Mouse (Mus musculus) layer of hippocampus, adult 2 months (tissue): ENCODE measurements around the gene Plcb3. TPM values are rescaled to one million over a fixed set of nuclear protein-coding genes. Genes with fewer than 3 reads are reported as not detected.

Source experiments
- DNase-seq, 2 experiments: peaks; one replicate each; pipeline ENCODE4 v3.0.0; 2022; ENCODE audit warnings: low spot score in 2 of 2
- H3K27ac ChIP-seq: fragments of 200-600 bp; 2 replicates; pipeline ENCODE4 v1.8.1; 2022
- H3K4me3 ChIP-seq: fragments of 200-600 bp; 2 replicates; pipeline ENCODE4 v1.8.1; 2022; ENCODE audit warnings: mild to moderate bottlenecking
- CTCF ChIP-seq: fragments of 200-600 bp; conservative IDR thresholded peaks from 2 replicates; pipeline ENCODE4 v1.8.1; 2022; ENCODE audit warnings: antibody characterized with exemption, mild to moderate bottlenecking, moderate library complexity
- microRNA-seq, 2 experiments: library from miRNA; unstranded; fragments of <30 nt; microRNA quantifications; one replicate each; pipeline ENCODE4 v1.2.0; 2021
- total RNA-seq, 2 experiments: library from RNA; stranded (reverse); gene quantifications; 2 replicates each; pipeline ENCODE4 v1.2.3; 2021

Gene Plcb3
- total RNA-seq, 2 experiments from 2014 or later: 14.8 to 17.4 TPM

- H3K27ac ChIP-seq: peak overlapping the region; percentile 41; the same call in 1 of the 2 replicates
- DNase-seq: no peak
- no peak for TF ChIP-seq CTCF
- peak overlapping the region; percentile 71; the same call in 1 of the 2 replicates for H3K4me3 ChIP-seq
Measured at GRCm38 (mm10) chr19:6907094-6907493, 69.2 kb downstream of the Plcb3 start.

GRCm38 (mm10) chr19:6906199-6906598 is 70.1 kb downstream of the Plcb3 start:
- TF ChIP-seq CTCF: peak; percentile 28; the same call in 1 of the 2 replicates
- H3K4me3 ChIP-seq: no peak overlapping the region
- no peak for DNase-seq
- H3K27ac ChIP-seq: peak overlapping the region; percentile 41; the same call in 1 of the 2 replicates

- H3K4me3 ChIP-seq: no peak overlapping the region
- TF ChIP-seq CTCF: no peak
- DNase-seq: no peak
- no peak overlapping the region for H3K27ac ChIP-seq
Measured at GRCm38 (mm10) chr19:6905498-6906159, 70.6 kb downstream of the Plcb3 start.

- Histone ChIP-seq H3K4me3 (no peak overlapping the region), H3K27ac (no peak overlapping the region)
- no peak for DNase-seq
- no peak for TF ChIP-seq CTCF
Measured at GRCm38 (mm10) chr19:6904846-6905245, 71.4 kb downstream of the Plcb3 start.

- no peak for TF ChIP-seq CTCF
- no peak for DNase-seq
- Histone ChIP-seq H3K27ac (no peak overlapping the region), H3K4me3 (no peak overlapping the region)
Measured at GRCm38 (mm10) chr19:6903031-6903430, 73.2 kb downstream of the Plcb3 start.

Small RNA genes within 50 kb of the gene (microRNA-seq; reads per million reads assigned to microRNA genes)
- 4.6 to 8.9 reads per million in 2 experiments for gene Mir6990

Other genes with a start within 250 kb of the Plcb3 start
- gene Rps6ka4, start 135.8 kb downstream of the Plcb3 start, total RNA-seq: 10 to 100 TPM; 38.3 to 39.1 TPM
- gene Ccdc88b, start 118.3 kb downstream of the Plcb3 start, total RNA-seq: 10 to 100 TPM; 14.6 to 15.7 TPM
- 10 to 100 TPM; 48.4 to 49.3 TPM for gene Trmt112, start 66.8 kb downstream of the Plcb3 start, total RNA-seq
- gene Prdx5, start 66.4 kb downstream of the Plcb3 start, total RNA-seq: 100 to 1,000 TPM; 361 to 395 TPM
- gene Esrra, start 54.7 kb downstream of the Plcb3 start, total RNA-seq: 10 to 100 TPM; 56.9 to 63.4 TPM
- 10 to 100 TPM; 10.8 to 12.5 TPM for gene Catsperz, start 51.1 kb downstream of the Plcb3 start, total RNA-seq
- 10 to 100 TPM; 15.3 to 18.2 TPM for gene Kcnk4, start 42.0 kb downstream of the Plcb3 start, total RNA-seq
- 10 to 100 TPM; 43.1 to 43.8 TPM for gene Bad, start 34.6 kb downstream of the Plcb3 start, total RNA-seq
- gene Gpr137, start 34.0 kb downstream of the Plcb3 start, total RNA-seq: 100 to 1,000 TPM in 1 of 2 experiments, 10 to 100 TPM in 1; 100.0 to 105 TPM
- 10 to 100 TPM; 68.2 to 71.4 TPM for gene Ppp1r14b, start 1.5 kb downstream of the Plcb3 start, total RNA-seq
- gene Fkbp2, start 4.0 kb upstream of the Plcb3 start, total RNA-seq: 10 to 100 TPM; 81.1 to 83.7 TPM
- 10 to 100 TPM; 85.2 to 88.0 TPM for gene Vegfb, start 11.2 kb upstream of the Plcb3 start, total RNA-seq
- gene Dnajc4, start 16.1 kb upstream of the Plcb3 start, total RNA-seq: 10 to 100 TPM; 26.1 to 27.6 TPM
- 10 to 100 TPM; 13.2 to 15.5 TPM for gene Nudt22, start 19.6 kb upstream of the Plcb3 start, total RNA-seq
- 10 to 100 TPM; 17.4 to 19.2 TPM for gene Trpt1, start 19.7 kb upstream of the Plcb3 start, total RNA-seq
- gene Fermt3, start 43.0 kb upstream of the Plcb3 start, total RNA-seq: 1 to 10 TPM; 3.6 to 5.0 TPM
- gene Stip1, start 63.5 kb upstream of the Plcb3 start, total RNA-seq: 100 to 1,000 TPM; 179 to 195 TPM
- gene Macrod1, start 80.3 kb upstream of the Plcb3 start, total RNA-seq: 10 to 100 TPM; 20.3 to 22.4 TPM
- 10 to 100 TPM; 17.9 to 19.5 TPM for gene Flrt1, start 129.3 kb upstream of the Plcb3 start, total RNA-seq
- 100 to 1,000 TPM; 299 TPM for gene Otub1, start 229.8 kb upstream of the Plcb3 start, total RNA-seq
- gene Cox8a, start 241.1 kb upstream of the Plcb3 start, total RNA-seq: 1,000 to 10,000 TPM in 1 of 2 experiments, 100 to 1,000 TPM in 1; 959 to 1,016 TPM